Mouse (Mus musculus) frontal cortex, postnatal 14 days (tissue): ENCODE results near the gene Gm10277.
A peak's percentile ranks its signal among the peaks of the same experiment; 100 is the strongest.

ENCODE experiments used
- DNase-seq, 2 experiments: peaks; one replicate each; pipeline ENCODE4 v3.0.0; 2022; ENCODE audit warnings: low spot score in 2 of 2

Gm10277 gene

GRCm38 (mm10) chr11:77787707-77788106 is at the start of gene Gm10277:
Gene Gm10277, minus strand, starts transcription at chr11:77787747.
- no peak for DNase-seq

GRCm38 (mm10) chr11:77836751-77837150 is 49.2 kb upstream of the Gm10277 start:
- no peak for DNase-seq

GRCm38 (mm10) chr11:77836290-77836689 is 48.7 kb upstream of the Gm10277 start:
- no peak for DNase-seq

- DNase-seq, result no peak
Measured at GRCm38 (mm10) chr11:77835109-77835508, 47.6 kb upstream of the Gm10277 start.

GRCm38 (mm10) chr11:77832541-77832940 is 45.0 kb upstream of the Gm10277 start:
- no peak for DNase-seq

DNA sequence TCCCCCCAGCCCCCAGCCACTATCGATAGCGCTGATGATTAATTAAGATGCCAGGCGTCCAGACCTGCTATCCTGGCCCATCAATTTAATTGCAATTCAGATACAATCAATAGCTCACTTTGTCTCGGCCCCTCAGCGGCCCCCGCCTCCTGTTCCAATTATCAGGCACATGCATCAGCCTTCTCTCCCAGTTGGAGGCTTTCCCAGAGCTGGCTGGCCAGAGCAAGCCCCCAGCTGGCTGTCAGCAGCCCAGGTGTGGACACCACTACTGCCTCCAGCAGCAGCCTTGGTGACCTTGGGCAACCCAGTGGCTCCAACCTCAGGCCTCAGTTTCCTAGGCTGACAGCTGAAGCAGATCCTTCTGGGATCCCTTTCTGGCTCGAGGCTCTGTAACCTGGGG is 43.3 kb upstream of the Gm10277 start:
- DNase-seq, result no peak

- DNase-seq, result no peak
Measured at GRCm38 (mm10) chr11:77829043-77829841, 41.7 kb upstream of the Gm10277 start.

DNA sequence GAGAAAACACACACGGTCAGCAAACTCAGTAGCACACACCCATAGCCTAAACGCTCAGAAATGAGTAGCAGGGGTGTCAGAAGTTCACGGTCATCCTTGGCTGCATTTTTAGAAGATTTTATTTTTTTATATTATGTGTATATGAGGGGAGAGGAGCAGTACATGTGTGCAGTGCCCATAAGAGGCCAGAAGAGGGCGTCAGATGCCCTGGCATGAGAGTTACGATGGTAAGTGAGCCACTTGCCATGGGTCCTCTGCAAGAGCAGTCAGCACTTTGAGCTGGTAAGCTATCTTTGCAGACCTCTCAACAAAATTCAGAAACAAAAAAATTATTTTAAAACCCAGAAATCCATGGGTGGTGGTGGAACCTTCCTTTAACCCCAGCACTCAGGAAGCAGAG is 40.6 kb upstream of the Gm10277 start:
- DNase-seq, result no peak

GRCm38 (mm10) chr11:77827241-77827995 is 39.9 kb upstream of the Gm10277 start:
- DNase-seq, result peak; percentile 73 to 79

- no peak for DNase-seq
Measured at GRCm38 (mm10) chr11:77826311-77826710, 38.8 kb upstream of the Gm10277 start.

DNA sequence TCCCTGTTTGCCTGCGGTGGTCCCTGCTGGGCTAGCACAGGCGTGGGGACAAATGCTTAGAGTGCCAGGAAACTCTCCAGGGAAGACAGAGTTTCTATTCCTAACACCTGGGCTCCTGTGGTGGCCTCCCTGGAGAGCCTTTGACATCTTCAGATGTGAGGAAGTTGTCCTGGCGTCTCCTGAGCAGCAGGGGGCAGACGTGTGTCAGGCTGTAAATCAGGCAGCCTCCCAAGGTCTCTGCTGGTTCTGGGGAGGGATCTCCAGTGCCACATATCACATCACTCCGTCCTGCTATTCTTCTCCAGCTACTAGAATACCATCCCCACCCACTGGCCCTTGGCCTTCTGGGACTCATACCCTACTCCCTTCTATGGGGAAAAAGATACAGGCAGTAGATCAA is 38.3 kb upstream of the Gm10277 start:
- peak; percentile 59 to 76 for DNase-seq

DNA sequence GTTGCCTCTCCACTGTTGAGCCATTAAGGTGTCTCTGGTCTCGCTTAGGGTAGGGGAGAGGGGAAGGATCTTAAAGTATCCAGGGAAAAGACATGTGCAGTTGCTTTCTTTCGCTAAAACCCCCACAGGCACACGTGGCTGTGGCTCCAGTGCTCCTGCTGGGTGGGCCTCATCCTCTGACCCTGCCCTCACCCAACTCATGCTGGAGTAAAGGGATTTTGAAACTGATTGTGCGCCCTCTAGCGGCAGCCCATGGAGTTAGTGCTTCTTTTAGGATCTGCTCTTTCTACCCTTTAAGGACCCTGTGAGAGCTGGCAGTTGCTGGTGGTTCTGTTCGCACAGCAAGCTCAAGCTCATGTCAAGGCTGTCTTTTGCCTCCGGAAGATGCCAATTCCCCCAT is 35.2 kb upstream of the Gm10277 start:
- peak in 1 of 2 experiments; percentile 61 for DNase-seq

DNA sequence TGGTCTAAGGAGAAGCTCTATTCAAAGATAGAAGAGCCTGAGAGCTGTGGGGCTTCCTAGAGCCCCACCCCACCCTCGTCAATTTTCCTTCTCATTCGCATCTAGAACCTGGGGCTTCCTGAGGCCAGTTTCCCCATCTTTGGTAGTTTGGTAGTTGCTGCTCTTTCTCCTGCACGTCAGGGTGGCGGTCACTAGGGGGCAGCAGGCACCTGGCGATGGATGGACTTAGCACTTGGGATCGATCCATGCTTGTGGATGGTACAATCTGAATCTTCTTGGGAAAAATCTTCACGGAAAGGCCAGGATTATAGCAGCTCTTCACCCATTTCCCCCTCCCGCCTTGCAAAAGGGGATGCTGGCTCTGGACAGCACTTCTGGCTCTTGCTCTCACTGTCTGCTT is 34.1 kb upstream of the Gm10277 start:
- DNase-seq, result peak in 1 of 2 experiments; percentile 47

- no peak for DNase-seq
Measured at GRCm38 (mm10) chr11:77816003-77816402, 28.5 kb upstream of the Gm10277 start.

- DNase-seq, result no peak
Measured at GRCm38 (mm10) chr11:77813969-77814368, 26.4 kb upstream of the Gm10277 start.

DNA sequence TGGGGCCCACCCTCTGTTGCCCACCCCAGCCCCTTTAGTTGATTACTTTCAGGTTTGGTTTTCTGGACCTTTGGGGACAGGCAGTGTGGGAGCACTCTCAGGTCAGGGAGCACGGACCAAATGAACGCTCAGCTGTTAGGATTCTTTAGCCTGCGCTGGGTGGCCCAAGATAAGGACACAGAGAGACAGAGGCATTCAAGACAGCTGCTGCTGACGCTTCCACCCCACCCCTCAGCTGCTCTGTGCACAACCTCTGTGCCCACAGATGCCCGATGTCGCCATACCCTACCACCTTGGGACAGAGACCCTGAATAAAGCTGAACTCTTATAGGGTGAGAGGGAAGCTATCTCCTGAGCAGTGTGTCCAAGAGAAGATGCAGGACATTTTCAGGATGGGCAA is 22.5 kb upstream of the Gm10277 start:
- DNase-seq, result no peak

DNA sequence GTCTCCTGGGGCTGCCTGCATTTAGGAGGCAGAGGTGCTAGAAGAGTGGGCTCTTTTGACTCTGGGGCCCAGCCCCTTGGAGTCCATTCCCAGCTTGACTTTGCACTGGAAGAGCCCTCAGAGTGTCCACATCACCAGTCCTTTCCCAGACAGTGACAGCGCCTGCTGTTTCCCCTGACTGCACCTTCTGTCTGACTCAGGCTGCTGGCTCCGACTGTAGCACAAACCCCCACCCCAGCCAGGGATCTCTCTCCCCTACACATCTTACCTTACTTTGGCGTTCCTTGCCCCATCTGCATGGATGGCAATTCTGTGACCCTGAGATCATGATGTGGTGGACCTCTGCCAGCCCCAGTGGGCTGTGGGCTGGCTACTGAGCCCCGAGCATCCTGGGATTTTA is 21.7 kb upstream of the Gm10277 start:
- no peak for DNase-seq

- no peak for DNase-seq
Measured at GRCm38 (mm10) chr11:77808051-77808465, 20.5 kb upstream of the Gm10277 start.

DNA sequence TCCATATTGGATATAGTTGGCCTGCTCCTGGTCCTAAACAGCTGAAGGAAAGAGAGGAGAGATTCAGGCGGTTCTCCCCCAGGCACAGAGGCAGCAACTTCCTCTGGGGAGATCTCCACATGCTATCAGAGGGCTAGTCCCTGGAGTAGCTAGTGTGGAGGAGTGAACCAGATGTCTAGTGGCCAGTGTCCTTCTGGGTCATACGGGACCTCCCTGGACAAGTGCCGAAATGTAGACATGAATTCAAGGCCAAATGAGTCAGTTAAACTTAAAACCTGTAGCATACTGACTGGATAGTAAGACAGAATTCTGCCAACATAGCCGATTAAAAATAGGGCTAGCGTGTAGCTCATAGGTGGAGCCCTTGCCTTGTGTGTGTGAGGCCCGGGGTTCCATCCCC is 19.3 kb upstream of the Gm10277 start:
- DNase-seq, result no peak

DNA sequence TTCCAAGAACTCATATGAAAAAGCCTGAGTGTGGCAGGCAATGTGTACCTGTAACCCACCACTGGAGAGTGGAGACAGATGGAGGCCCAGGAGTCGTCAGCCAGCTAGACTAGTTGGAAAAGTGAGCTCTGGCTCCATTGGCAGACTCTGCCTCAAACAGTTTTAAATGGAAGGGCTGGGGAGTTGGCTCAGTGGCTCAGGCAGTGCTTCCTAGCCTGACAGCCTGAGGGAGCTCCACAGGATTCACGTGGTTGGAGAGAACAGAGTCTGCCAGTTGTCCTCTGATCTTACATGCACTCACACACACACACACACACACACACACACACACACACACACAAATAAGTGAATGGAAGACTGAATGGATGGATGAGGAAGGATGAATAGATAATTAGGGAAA is 18.7 kb upstream of the Gm10277 start:
- DNase-seq, result no peak

DNA sequence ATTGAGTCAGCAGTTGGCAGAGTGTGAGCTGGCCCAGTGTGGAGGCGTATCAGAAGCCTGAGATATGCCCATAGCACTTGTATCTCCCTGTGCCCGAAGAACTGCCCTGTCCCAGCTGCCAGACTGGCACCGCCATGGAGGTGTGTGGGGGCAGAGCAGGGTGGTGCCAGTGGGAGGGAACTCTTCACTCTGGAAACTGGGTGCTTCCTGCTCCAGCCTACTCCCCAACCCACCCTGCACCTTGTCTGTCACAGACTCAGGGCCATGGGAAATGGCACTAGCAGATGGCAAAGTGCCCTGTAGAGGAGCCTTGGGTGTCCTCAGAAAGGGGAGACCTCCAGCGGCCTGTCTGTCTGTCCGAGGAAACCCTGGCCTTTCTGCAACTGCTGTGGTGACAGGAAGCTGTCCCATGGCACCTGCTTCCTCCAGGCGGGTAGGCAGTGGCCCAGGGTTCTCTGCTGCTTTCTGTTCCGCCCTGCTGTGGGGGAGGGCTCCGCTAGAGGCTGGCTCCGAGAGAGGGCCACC is 14.9 kb upstream of the Gm10277 start:
- peak in 1 of 2 experiments; percentile 44 for DNase-seq

GRCm38 (mm10) chr11:77800869-77801701 is 13.5 kb upstream of the Gm10277 start:
- peak in 1 of 2 experiments; percentile 29 for DNase-seq
